Mouse (Mus musculus): ENCODE results near the gene Dnajc1. TPM values are rescaled to one million over a fixed set of nuclear protein-coding genes. Genes with fewer than 3 reads are reported as not detected.

The Dnajc1 gene
- 38.2 and 54.2 TPM in 2 replicates for polyA plus RNA-seq (2012; rRNA removed)

DNA sequence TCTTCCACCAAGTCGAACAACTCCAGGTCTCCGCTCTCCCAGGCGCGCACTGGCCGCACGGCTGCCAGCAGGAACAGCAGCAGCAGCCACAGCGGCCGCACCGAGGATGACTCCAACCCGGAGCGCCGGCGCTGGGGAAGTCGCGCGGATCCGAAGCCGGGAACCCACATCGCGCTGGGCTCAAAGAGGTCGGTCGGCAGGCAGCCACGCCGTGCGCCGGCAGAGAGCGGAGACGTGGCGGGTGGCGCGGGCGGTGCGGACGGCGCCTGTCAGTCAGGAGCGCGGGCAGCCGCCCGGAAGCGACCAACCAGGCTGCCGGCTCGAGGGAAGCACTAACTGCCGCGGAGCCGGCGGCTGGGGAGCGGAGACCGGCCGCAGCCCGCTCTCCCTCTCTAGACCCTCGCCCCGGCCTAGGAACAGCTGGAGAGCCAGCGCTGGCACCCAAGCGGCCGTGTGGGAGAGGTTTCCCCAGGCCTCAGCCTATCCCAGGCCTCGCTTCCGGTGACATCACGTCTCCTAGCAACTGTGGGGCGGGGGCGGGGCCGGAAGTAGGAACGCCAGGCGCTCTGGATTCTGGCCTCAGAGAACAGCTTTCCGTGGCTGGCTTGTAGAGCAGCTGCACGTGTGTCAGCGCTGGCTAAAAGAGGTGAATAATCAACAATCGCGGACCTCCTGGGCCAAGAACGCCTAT lies at the start of gene Dnajc1:
Gene Dnajc1 (minus strand): TSS at position 500 of the 691 bp plus-strand sequence.
- Histone ChIP-seq H3K27me3 (ENCODE audit: control insufficient read depth, insufficient read depth, low read length) (no peaks in the 10 kb centered on the region), H3K36me3 (ENCODE audit: control insufficient read depth, insufficient read depth, low read length) (no peaks in the 10 kb centered on the region), H3K27ac (ENCODE audit: control insufficient read depth, insufficient read depth, low read length) (peak within 1 kb of the TSS; percentile 72; the same call in 1 of the 2 replicates), H3K4me1 (replicated peaks; ENCODE audit: control insufficient read depth, insufficient read depth, low read length) (no peaks in the 10 kb centered on the region), H3K4me3 (ENCODE audit: control insufficient read depth, insufficient read depth, low read length) (peak within 1 kb of the TSS; percentile 66)
- WGBS: under 1% methylated on average over 69 of the region's 69 CpGs
- TF ChIP-seq CTCF (IDR thresholded peaks at IDR 0.05; ENCODE audit: borderline replicate concordance, control insufficient read depth, extremely low read depth, insufficient read depth, low read length, poor library complexity): peak; percentile 35; the same call in 1 of the 2 replicates
- peak; percentile 63; the same call in 1 of the 2 replicates for TF ChIP-seq POLR2A (IDR thresholded peaks at IDR 0.05; ENCODE audit: control insufficient read depth, extremely low read depth, insufficient read depth, low read length, poor library complexity)
- peak; percentile 82 for DNase-seq

DNA sequence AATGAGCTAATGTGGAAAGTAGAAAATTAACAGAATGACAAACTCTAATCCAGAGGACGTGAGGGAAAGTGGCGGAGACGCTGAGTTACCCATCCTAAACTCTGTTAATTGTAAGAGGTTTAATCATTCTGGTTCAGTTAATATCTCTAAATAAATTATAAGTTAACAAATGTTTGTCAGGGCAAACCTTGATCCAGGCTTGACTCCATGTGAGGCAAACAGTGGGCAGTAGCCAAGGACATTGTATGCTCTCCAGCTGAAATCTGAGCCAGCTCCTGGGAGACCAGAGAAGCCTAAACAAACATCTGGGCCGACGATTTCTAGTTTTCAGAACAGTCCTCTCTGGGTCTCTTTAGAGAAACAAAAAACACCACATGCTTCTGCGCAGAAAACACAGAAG lies 49.2 kb upstream of the Dnajc1 start:
- Histone ChIP-seq H3K4me3 (ENCODE audit: control insufficient read depth, insufficient read depth, low read length) (no peak overlapping the region), H3K27me3 (ENCODE audit: control insufficient read depth, insufficient read depth, low read length) (no peaks in the 10 kb centered on the region), H3K36me3 (ENCODE audit: control insufficient read depth, insufficient read depth, low read length) (no peaks in the 10 kb centered on the region), H3K27ac (ENCODE audit: control insufficient read depth, insufficient read depth, low read length) (no peak overlapping the region), H3K4me1 (replicated peaks; ENCODE audit: control insufficient read depth, insufficient read depth, low read length) (no peaks in the 10 kb centered on the region)
- DNase-seq: no peak
- TF ChIP-seq CTCF (IDR thresholded peaks at IDR 0.05; ENCODE audit: borderline replicate concordance, control insufficient read depth, extremely low read depth, insufficient read depth, low read length, poor library complexity): no peak
- TF ChIP-seq POLR2A (IDR thresholded peaks at IDR 0.05; ENCODE audit: control insufficient read depth, extremely low read depth, insufficient read depth, low read length, poor library complexity): no peak
- 91% methylated on average over 6 of the region's 6 CpGs for WGBS

DNA sequence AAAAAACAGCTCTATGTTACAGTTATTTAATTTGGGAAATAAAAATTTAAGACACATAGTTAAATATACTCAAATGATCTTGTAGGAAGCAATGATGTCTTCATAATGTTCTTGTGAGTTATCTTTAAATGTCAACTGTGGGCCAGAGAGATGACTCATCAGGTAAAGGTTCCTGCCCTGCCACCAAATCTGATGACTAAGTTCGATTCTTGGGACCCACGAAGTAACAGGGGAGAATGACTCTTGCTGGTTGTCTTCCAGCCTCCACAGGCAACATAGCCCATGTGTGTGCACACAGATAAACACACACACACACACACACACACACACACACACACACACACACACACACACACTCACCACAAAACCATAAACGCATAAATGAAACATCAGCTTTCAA lies 22.6 kb upstream of the Dnajc1 start:
- no peaks in the 10 kb centered on the region for H3K36me3 ChIP-seq (ENCODE audit: control insufficient read depth, insufficient read depth, low read length)
- TF ChIP-seq POLR2A (IDR thresholded peaks at IDR 0.05; ENCODE audit: control insufficient read depth, extremely low read depth, insufficient read depth, low read length, poor library complexity) (no peak), CTCF (IDR thresholded peaks at IDR 0.05; ENCODE audit: borderline replicate concordance, control insufficient read depth, extremely low read depth, insufficient read depth, low read length, poor library complexity) (no peak)
- no peak overlapping the region for H3K27ac ChIP-seq (ENCODE audit: control insufficient read depth, insufficient read depth, low read length)
- no peak for DNase-seq
- no peaks in the 10 kb centered on the region for H3K4me1 ChIP-seq (replicated peaks; ENCODE audit: control insufficient read depth, insufficient read depth, low read length)
- no peak overlapping the region for H3K4me3 ChIP-seq (ENCODE audit: control insufficient read depth, insufficient read depth, low read length)
- no peaks in the 10 kb centered on the region for H3K27me3 ChIP-seq (ENCODE audit: control insufficient read depth, insufficient read depth, low read length)
- 87% methylated on average over 3 of the region's 3 CpGs for WGBS

DNA sequence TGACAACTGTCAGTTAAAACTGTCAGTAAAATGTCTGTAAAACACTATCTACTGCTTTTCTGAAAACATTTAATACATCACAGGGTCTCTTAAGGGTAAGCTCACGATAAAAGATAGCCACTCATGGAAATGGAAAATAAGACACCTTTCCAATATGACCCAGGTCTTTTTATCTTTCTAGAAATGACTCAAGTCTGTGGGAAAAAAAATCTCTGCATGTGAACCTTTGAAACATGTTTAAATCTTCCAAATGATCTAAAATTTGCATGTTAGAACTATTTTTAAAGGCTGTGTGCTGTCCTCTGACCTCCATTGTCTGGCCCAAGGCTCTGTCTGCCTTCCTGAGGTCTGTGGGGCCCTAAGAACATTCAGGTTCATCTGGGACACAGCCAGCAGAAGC lies 11.0 kb upstream of the Dnajc1 start:
- Histone ChIP-seq H3K27ac (ENCODE audit: control insufficient read depth, insufficient read depth, low read length) (no peak overlapping the region), H3K27me3 (ENCODE audit: control insufficient read depth, insufficient read depth, low read length) (no peaks in the 10 kb centered on the region), H3K36me3 (ENCODE audit: control insufficient read depth, insufficient read depth, low read length) (no peaks in the 10 kb centered on the region), H3K4me1 (replicated peaks; ENCODE audit: control insufficient read depth, insufficient read depth, low read length) (no peaks in the 10 kb centered on the region), H3K4me3 (ENCODE audit: control insufficient read depth, insufficient read depth, low read length) (no peak overlapping the region)
- no peak for DNase-seq
- TF ChIP-seq CTCF (IDR thresholded peaks at IDR 0.05; ENCODE audit: borderline replicate concordance, control insufficient read depth, extremely low read depth, insufficient read depth, low read length, poor library complexity) (no peak), POLR2A (IDR thresholded peaks at IDR 0.05; ENCODE audit: control insufficient read depth, extremely low read depth, insufficient read depth, low read length, poor library complexity) (no peak)
- WGBS: 91% methylated on average over 1 of the region's 1 CpGs

DNA sequence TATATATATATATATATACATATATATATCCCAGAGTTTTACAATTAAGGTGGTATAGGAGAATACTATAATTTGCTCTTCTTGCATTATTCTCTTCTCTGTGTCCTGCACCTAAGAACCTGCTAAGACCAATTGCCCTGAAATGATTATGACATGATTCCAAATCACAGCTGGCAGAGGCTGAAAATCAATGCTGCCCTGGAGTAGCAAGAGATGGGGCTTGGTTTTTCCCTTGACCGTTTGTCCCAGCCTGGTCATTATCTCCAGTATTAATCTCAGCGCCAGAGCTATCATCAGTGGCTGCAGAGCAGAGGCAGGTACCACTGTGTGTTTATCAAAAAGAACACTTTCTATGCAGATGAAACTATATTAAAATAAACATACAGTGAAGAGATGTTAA lies 9.1 kb upstream of the Dnajc1 start:
- H3K27ac ChIP-seq (ENCODE audit: control insufficient read depth, insufficient read depth, low read length): no peak overlapping the region
- WGBS: 90% methylated on average over 2 of the region's 2 CpGs
- no peaks in the 10 kb centered on the region for H3K4me1 ChIP-seq (replicated peaks; ENCODE audit: control insufficient read depth, insufficient read depth, low read length)
- no peaks in the 10 kb centered on the region for H3K27me3 ChIP-seq (ENCODE audit: control insufficient read depth, insufficient read depth, low read length)
- no peak overlapping the region for H3K4me3 ChIP-seq (ENCODE audit: control insufficient read depth, insufficient read depth, low read length)
- no peak for DNase-seq
- no peak for TF ChIP-seq CTCF (IDR thresholded peaks at IDR 0.05; ENCODE audit: borderline replicate concordance, control insufficient read depth, extremely low read depth, insufficient read depth, low read length, poor library complexity)
- TF ChIP-seq POLR2A (IDR thresholded peaks at IDR 0.05; ENCODE audit: control insufficient read depth, extremely low read depth, insufficient read depth, low read length, poor library complexity): no peak
- no peaks in the 10 kb centered on the region for H3K36me3 ChIP-seq (ENCODE audit: control insufficient read depth, insufficient read depth, low read length)

DNA sequence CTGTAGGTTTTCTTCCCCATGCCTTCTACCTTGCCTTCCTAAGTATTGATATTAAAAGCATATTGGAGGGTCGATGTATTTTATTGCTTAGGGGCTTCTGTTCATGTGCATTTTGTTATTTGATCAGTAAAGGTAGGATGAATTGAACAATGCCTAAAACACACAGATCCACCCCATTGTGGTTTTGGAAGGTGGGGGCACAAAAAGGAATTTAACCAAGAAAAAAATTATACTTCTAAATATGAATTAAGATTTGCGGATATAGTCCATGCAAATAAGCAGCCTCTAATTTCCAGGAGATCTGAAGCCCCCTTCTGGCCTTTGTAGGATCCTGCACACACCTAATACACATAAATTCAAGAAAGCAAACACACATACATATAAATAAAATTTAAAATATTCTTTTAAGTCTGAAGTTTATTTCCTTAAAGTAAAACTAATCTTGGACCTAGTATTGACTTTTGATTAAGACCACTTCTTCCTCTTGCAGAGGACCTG lies 441 bp upstream of the Dnajc1 start:
- no peak overlapping the region for H3K27ac ChIP-seq (ENCODE audit: control insufficient read depth, insufficient read depth, low read length)
- no peak for DNase-seq
- H3K36me3 ChIP-seq (ENCODE audit: control insufficient read depth, insufficient read depth, low read length): no peaks in the 10 kb centered on the region
- no peaks in the 10 kb centered on the region for H3K4me1 ChIP-seq (replicated peaks; ENCODE audit: control insufficient read depth, insufficient read depth, low read length)
- no peaks in the 10 kb centered on the region for H3K27me3 ChIP-seq (ENCODE audit: control insufficient read depth, insufficient read depth, low read length)
- WGBS: 58% methylated on average over 2 of the region's 2 CpGs
- peak overlapping the region; percentile 66 for H3K4me3 ChIP-seq (ENCODE audit: control insufficient read depth, insufficient read depth, low read length)
- TF ChIP-seq CTCF (IDR thresholded peaks at IDR 0.05; ENCODE audit: borderline replicate concordance, control insufficient read depth, extremely low read depth, insufficient read depth, low read length, poor library complexity) (no peak), POLR2A (IDR thresholded peaks at IDR 0.05; ENCODE audit: control insufficient read depth, extremely low read depth, insufficient read depth, low read length, poor library complexity) (no peak)
